In genomic region chr7:43427406-43427805, GRCm38 (mm10) we compare ENCODE assay signal across 25 mouse cellular contexts. TPM values are rescaled to one million over a fixed set of nuclear protein-coding genes. Genes with fewer than 3 reads are reported as not detected.
DNase-seq lines count a peak whose midpoint lies in the region; ATAC-seq and TF ChIP-seq lines count a peak whose summit lies in the region.
"Had no signal": no experiment of that assay in that cellular context is flagged by ENCODE, and none has a peak within 500 bp of the region (broad histone marks: within the 10 kb centered on the region; RNA-seq: fewer than 3 reads in every experiment).

TSS of gene Lim2 (plus strand) at chr7:43427670.

- no peak within 1 kb of the TSS for H3K9ac ChIP-seq in forebrain, embryonic 11.5 days (ENCODE audit: low read length)
- H3K9ac ChIP-seq: embryonic facial prominence, embryonic 12.5 days; forebrain, embryonic 12.5 days had no signal

- no peak within 1 kb of the TSS for H3K27ac ChIP-seq in forebrain, embryonic 11.5 days (ENCODE audit: low read depth, low read length)
- H3K27ac ChIP-seq: embryonic facial prominence, embryonic 10.5 days; embryonic facial prominence, embryonic 12.5 days; forebrain, embryonic 12.5 days had no signal

- H3K36me3 ChIP-seq in E14TG2a.4 (ENCODE audit: insufficient read depth, low read length): no peaks in the 10 kb centered on the region
- no peaks in the 10 kb centered on the region for H3K36me3 ChIP-seq in forebrain, embryonic 11.5 days (ENCODE audit: control insufficient read depth, insufficient read depth, low read length)
- H3K36me3 ChIP-seq: embryonic facial prominence, embryonic 10.5 days; embryonic facial prominence, embryonic 12.5 days; forebrain, embryonic 12.5 days; G1E had no signal

- 0 out of 2 replicates have a peak, but pooled peaks cover 4% of the 10 kb centered on the region for H3K9me3 ChIP-seq in E14TG2a.4 (ENCODE audit: low read length)
- no peaks in the 10 kb centered on the region; the same call in 1 of the 2 replicates for H3K9me3 ChIP-seq in forebrain, embryonic 11.5 days (ENCODE audit: control insufficient read depth, low read length)
- H3K9me3 ChIP-seq: embryonic facial prominence, embryonic 10.5 days; embryonic facial prominence, embryonic 12.5 days; forebrain, embryonic 12.5 days; G1E had no signal

- peak within 1 kb of the TSS; percentile 29; the same call in 1 of the 2 replicates for H3K4me3 ChIP-seq in E14TG2a.4 (replicated peaks; ENCODE audit: low read length)
- no peak within 1 kb of the TSS for H3K4me3 ChIP-seq in forebrain, embryonic 11.5 days (ENCODE audit: low read depth, low read length)
- H3K4me3 ChIP-seq: embryonic facial prominence, embryonic 10.5 days; embryonic facial prominence, embryonic 12.5 days; forebrain, embryonic 12.5 days had no signal

- 89% methylated on average over 8 of the region's 8 CpGs for WGBS in forebrain, embryonic 11.5 days

- H3K4me2 ChIP-seq in forebrain, embryonic 11.5 days (ENCODE audit: low read depth, low read length, severe bottlenecking): no peak within 1 kb of the TSS
- H3K4me2 ChIP-seq: embryonic facial prominence, embryonic 12.5 days; forebrain, embryonic 12.5 days had no signal

- no peak for TF ChIP-seq CTCF in E14TG2a.4 (conservative IDR thresholded peaks at IDR 0.05; ENCODE audit: low read length)

- no peak for ATAC-seq in forebrain, embryonic 11.5 days (replicated peaks; ENCODE audit: low FRiP score)
- ATAC-seq in CD4-positive, CD25-positive, alpha-beta regulatory T cell, adult 4 months: no peak
- ATAC-seq: activated CD4-positive, CD25-positive, alpha-beta regulatory T cell, adult 4 months; forebrain, embryonic 14.5 days; forebrain, embryonic 16.5 days; Patski had no signal

- H3K27me3 ChIP-seq in E14TG2a.4 (ENCODE audit: insufficient read depth, low read length): no peaks in the 10 kb centered on the region
- no peaks in the 10 kb centered on the region for H3K27me3 ChIP-seq in forebrain, embryonic 11.5 days (ENCODE audit: control insufficient read depth, insufficient read depth, low read length)
- H3K27me3 ChIP-seq: CH12.LX; embryonic facial prominence, embryonic 12.5 days; forebrain, embryonic 12.5 days; Patski had no signal

- H3K4me1 ChIP-seq in E14TG2a.4 (replicated peaks; ENCODE audit: low read depth, low read length): peaks cover 35% of the 10 kb centered on the region
- H3K4me1 ChIP-seq in forebrain, embryonic 11.5 days (replicated peaks; ENCODE audit: control insufficient read depth, insufficient read depth, low read length): no peaks in the 10 kb centered on the region
- H3K4me1 ChIP-seq: embryonic facial prominence, embryonic 12.5 days had no signal

- DNase-seq in ES-CJ7 (ENCODE audit: low read depth, low spot score) (peak; percentile 34), ZHBTc4 (ENCODE audit: low read depth, low spot score) (peak; percentile 80)
- no peak for DNase-seq in forebrain, embryonic 11.5 days (ENCODE audit: low spot score)
- DNase-seq: adrenal gland, adult 8-10 months; adrenal gland, postnatal 14 days; adrenal gland, postnatal 36 days; cerebellum, adult 11-12 months; cerebellum, adult 2 months; cerebellum, adult 9-10 months; cerebellum, postnatal 10 days; cerebellum, postnatal 25 days had no signal

RNA-seq across cellular contexts. Expression of gene Lim2, which starts in this region (rescaled TPM):
- polyA plus RNA-seq in forebrain, embryonic 11.5 days (2014; fragmentation: Nextera tagmentation; extraction: Ambion mirVana): not detected in 2 replicates
- not detected for polyA plus RNA-seq in CD4-positive, CD25-positive, alpha-beta regulatory T cell, adult 4 months (2017; shearing (Covaris generic))
- polyA plus RNA-seq: activated CD4-positive, CD25-positive, alpha-beta regulatory T cell, adult 4 months; cerebellum, adult 2 months; cortical plate, adult 2 months; embryonic facial prominence, embryonic 14.5 days; forebrain, embryonic 12.5 days; forebrain, embryonic 14.5 days; forebrain, embryonic 16.5 days; frontal cortex, adult 2 months; G1E; Patski had no signal
